Mouse (Mus musculus): ENCODE data around the gene Maml2. TPM values are rescaled to one million over a fixed set of nuclear protein-coding genes. Genes with fewer than 3 reads are reported as not detected.

The Maml2 gene
- polyA plus RNA-seq, 1 experiment from 2014 or later, result 4.3 TPM

DNA sequence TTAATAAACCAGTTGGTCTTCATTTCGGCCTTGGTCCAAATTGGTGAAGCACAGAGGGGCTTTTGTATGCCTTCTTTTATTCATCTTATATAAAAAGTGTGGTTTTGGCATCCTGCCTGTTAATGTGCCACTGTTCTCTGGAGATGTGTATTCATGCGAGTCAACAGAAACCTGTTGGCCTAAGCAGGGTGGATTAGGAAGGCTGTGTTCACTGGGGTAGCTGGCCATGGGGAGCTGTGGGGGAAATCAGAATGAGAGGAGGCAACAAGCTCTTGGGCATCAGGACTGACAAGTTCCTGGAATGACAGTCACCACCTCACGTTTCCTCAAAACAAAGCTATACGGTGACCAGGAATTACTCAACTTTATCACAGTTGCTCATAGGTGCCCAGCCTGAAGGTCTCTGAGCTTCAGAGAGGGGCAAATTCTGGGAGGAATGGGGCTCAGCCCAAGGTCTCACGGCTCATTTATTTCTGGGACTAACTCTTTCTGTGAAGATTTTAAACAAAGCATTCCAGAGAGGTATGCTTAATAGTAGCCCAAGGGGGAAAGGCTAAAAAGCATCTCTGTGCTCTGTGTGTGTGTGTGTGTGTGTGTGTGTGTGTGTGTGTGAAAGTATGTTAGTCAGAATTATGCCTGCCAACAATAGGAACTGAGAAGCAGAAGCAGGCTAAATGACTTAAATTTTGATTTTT is 228.0 kb downstream of the Maml2 start:
- Histone ChIP-seq H3K9me3 (ENCODE audit: control insufficient read depth, low read length) (no peaks in the 10 kb centered on the region), H3K4me1 (replicated peaks; ENCODE audit: control insufficient read depth, insufficient read depth) (no peaks in the 10 kb centered on the region), H3K27ac (replicated peaks) (no peak overlapping the region; the same call in 1 of the 2 replicates), H3K27me3 (ENCODE audit: control insufficient read depth, insufficient read depth, low read length) (no peaks in the 10 kb centered on the region), H3K4me2 (replicated peaks; ENCODE audit: low read depth) (no peak overlapping the region), H3K4me3 (ENCODE audit: low read depth, low read length) (no peak overlapping the region), H3K9ac (ENCODE audit: low read length) (no peak overlapping the region), H3K36me3 (ENCODE audit: control insufficient read depth, insufficient read depth, low read length) (no peaks in the 10 kb centered on the region)
- TF ChIP-seq EP300 (optimal IDR thresholded peaks at IDR 0.05) (no peak), CTCF (IDR thresholded peaks at IDR 0.05; ENCODE audit: low read depth) (no peak)
- peak; percentile 19 for DNase-seq (ENCODE audit: low spot score)
- ATAC-seq (ENCODE audit: low FRiP score, low TSS enrichment), result peak; percentile 59; the same call in 1 of the 2 replicates
- WGBS, result 40% methylated on average over 5 of the region's 5 CpGs

DNA sequence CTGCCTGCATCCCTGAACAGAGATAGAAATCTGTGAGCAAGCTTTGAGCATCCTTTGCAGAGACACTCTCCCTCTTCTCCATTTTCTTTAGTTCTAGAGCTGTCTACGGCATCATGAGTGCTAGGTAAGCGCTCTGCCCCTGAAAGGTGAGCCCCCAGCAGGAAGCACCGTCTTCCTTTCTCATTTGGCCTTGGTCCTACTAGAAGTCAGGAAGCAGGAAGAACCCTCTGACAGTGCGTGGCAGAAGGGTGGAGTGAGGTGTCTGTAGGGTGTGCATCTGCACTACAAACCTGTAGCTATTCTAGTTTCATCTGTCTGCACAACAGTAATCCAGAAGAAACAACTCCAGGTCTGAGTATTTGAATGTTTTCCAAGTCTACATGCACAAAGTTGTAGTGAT is 232.8 kb downstream of the Maml2 start:
- Histone ChIP-seq H3K4me3 (ENCODE audit: low read depth, low read length) (no peak overlapping the region), H3K27ac (replicated peaks) (no peak overlapping the region), H3K27me3 (ENCODE audit: control insufficient read depth, insufficient read depth, low read length) (no peaks in the 10 kb centered on the region), H3K9me3 (ENCODE audit: control insufficient read depth, low read length) (no peaks in the 10 kb centered on the region), H3K4me1 (replicated peaks; ENCODE audit: control insufficient read depth, insufficient read depth) (no peaks in the 10 kb centered on the region), H3K4me2 (replicated peaks; ENCODE audit: low read depth) (no peak overlapping the region), H3K9ac (ENCODE audit: low read length) (no peak overlapping the region), H3K36me3 (ENCODE audit: control insufficient read depth, insufficient read depth, low read length) (no peaks in the 10 kb centered on the region)
- DNase-seq (ENCODE audit: low spot score), result no peak
- TF ChIP-seq CTCF (IDR thresholded peaks at IDR 0.05; ENCODE audit: low read depth), result no peak
- TF ChIP-seq EP300 (optimal IDR thresholded peaks at IDR 0.05), result no peak
- 67% methylated on average over 4 of the region's 4 CpGs for WGBS
- no peak for ATAC-seq (ENCODE audit: low FRiP score, low TSS enrichment)

DNA sequence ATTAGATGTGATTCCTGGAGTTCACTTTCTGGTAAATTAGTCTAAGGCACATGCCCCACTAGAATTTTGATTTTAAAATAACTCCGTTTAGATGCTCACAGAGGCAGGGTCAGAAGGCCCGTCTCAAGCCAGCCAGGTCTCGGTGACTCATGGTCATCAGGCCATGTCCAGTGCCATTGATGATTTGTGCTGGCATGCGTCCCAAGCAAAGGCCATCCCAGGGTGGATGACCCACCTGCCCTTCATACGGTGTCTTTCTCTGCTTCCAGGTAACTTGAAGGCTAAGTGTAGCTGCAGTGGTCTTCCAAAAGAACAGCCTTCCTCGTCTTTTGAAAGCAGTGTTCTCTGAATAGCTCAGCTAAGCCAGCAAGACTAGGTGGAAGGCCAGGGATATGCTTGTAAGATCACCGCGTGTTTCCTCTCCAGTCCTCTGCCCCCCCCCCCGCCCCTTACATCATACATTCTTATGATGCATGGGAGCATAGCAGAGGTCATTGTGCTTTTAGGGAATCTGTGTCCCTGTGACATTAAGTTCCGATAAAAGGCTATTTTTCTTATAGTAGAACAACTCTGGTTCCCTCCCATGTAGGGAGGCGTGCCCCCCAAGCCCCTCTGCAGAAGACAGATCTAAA is 235.4 kb downstream of the Maml2 start:
- 74% methylated on average over 11 of the region's 11 CpGs for WGBS
- no peak for DNase-seq (ENCODE audit: low spot score)
- Histone ChIP-seq H3K27ac (replicated peaks) (no peak overlapping the region), H3K36me3 (ENCODE audit: control insufficient read depth, insufficient read depth, low read length) (no peaks in the 10 kb centered on the region), H3K4me2 (replicated peaks; ENCODE audit: low read depth) (no peak overlapping the region), H3K4me3 (ENCODE audit: low read depth, low read length) (no peak overlapping the region), H3K27me3 (ENCODE audit: control insufficient read depth, insufficient read depth, low read length) (no peaks in the 10 kb centered on the region), H3K9me3 (ENCODE audit: control insufficient read depth, low read length) (no peaks in the 10 kb centered on the region), H3K4me1 (replicated peaks; ENCODE audit: control insufficient read depth, insufficient read depth) (no peaks in the 10 kb centered on the region), H3K9ac (ENCODE audit: low read length) (no peak overlapping the region)
- TF ChIP-seq CTCF (IDR thresholded peaks at IDR 0.05; ENCODE audit: low read depth) (no peak), EP300 (optimal IDR thresholded peaks at IDR 0.05) (no peak)
- no peak for ATAC-seq (ENCODE audit: low FRiP score, low TSS enrichment)

DNA sequence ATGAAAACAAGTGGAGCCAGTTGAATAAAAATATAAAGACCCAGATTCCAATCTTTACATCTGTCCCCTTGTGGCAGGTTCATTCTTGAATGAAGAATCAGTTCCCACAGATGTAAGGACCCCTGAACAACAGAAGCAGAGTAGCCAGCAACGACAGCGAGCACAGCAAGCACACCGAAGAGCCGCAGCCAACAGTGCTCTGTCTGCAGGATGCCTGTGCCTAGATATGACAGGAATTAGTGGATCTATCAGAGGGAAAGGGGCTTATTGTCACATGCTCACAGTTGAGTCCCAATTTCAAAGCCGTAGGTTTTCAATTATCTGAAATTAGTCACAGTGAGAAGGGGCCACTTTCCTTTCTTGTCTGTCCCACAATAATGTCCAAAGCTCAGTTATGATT is 238.0 kb downstream of the Maml2 start:
- Histone ChIP-seq H3K9me3 (ENCODE audit: control insufficient read depth, low read length) (no peaks in the 10 kb centered on the region), H3K36me3 (ENCODE audit: control insufficient read depth, insufficient read depth, low read length) (no peaks in the 10 kb centered on the region), H3K9ac (ENCODE audit: low read length) (no peak overlapping the region), H3K27me3 (ENCODE audit: control insufficient read depth, insufficient read depth, low read length) (no peaks in the 10 kb centered on the region), H3K4me1 (replicated peaks; ENCODE audit: control insufficient read depth, insufficient read depth) (no peaks in the 10 kb centered on the region), H3K27ac (replicated peaks) (no peak overlapping the region), H3K4me3 (ENCODE audit: low read depth, low read length) (no peak overlapping the region), H3K4me2 (replicated peaks; ENCODE audit: low read depth) (no peak overlapping the region)
- ATAC-seq (ENCODE audit: low FRiP score, low TSS enrichment), result no peak
- TF ChIP-seq CTCF (IDR thresholded peaks at IDR 0.05; ENCODE audit: low read depth) (no peak), EP300 (optimal IDR thresholded peaks at IDR 0.05) (no peak)
- no peak for DNase-seq (ENCODE audit: low spot score)
- 80% methylated on average over 5 of the region's 5 CpGs for WGBS

DNA sequence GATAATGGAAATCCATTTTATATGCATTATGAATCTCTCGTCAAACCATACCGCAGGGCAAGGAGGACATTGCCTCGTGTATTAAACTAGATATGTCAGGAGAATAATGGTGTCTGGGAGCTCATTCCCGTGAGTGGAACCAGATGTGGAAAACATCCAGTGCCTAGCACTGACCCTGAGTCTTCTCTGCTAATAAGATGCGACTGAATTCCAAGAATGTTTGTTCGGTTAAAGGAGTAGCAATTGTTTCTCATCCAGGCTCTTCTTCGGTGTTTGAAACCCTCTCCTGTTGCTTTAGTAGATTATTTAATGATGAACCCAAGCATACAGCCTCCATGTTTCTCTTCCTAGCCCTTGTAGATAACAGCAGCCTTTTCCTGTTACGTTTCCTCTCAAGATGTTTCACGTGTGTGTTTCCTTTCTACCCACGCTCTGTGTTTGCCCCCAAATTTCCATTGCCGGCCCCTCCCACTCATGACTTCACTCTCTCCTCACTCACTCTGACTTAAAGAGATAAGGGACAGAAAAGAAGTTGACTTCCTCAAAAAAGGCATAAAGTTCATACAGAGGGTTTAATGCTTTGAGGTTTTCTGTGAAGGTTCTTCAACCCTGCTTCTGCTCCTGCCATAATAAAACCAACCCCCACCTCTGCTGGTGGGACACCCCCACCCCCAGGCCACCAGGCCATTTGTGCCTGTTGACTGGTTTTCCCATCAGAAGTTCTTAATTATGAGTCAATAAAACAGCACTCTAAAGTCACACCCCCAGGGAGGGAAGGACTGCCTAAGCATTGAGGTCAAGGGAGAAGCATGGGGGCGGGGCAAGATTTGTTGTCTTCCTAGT is 238.9 kb downstream of the Maml2 start:
- ATAC-seq (ENCODE audit: low FRiP score, low TSS enrichment) (peak; percentile 71), DNase-seq (ENCODE audit: low spot score) (peak; percentile 16)
- Histone ChIP-seq H3K9ac (ENCODE audit: low read length) (no peak overlapping the region), H3K27ac (replicated peaks) (no peak overlapping the region), H3K4me3 (ENCODE audit: low read depth, low read length) (no peak overlapping the region), H3K9me3 (ENCODE audit: control insufficient read depth, low read length) (no peaks in the 10 kb centered on the region), H3K4me2 (replicated peaks; ENCODE audit: low read depth) (no peak overlapping the region), H3K27me3 (ENCODE audit: control insufficient read depth, insufficient read depth, low read length) (no peaks in the 10 kb centered on the region), H3K36me3 (ENCODE audit: control insufficient read depth, insufficient read depth, low read length) (no peaks in the 10 kb centered on the region), H3K4me1 (replicated peaks; ENCODE audit: control insufficient read depth, insufficient read depth) (no peaks in the 10 kb centered on the region)
- TF ChIP-seq EP300 (optimal IDR thresholded peaks at IDR 0.05) (no peak), CTCF (IDR thresholded peaks at IDR 0.05; ENCODE audit: low read depth) (no peak)
- WGBS, result 47% methylated on average over 12 of the region's 12 CpGs

All from stomach, postnatal 0 days (tissue).